Mouse (Mus musculus) c-Kit-positive CD71-positive TER-119-positive erythroid progenitor cells, embryonic 14.5 days (primary cell): ENCODE data around the gene Rgs12.
A peak's percentile ranks its signal among the peaks of the same experiment; 100 is the strongest.

ENCODE experiments used
- DNase-seq: peaks from one replicate; pipeline ENCODE4 v3.0.0-alpha.2; 2013; ENCODE audit warnings: low spot score

The Rgs12 gene

GRCm38 (mm10) chr5:34931516-34932457 lies 17.5 kb upstream of the Rgs12 start:
- no peak for DNase-seq

GRCm38 (mm10) chr5:34932458-34932806 lies 16.8 kb upstream of the Rgs12 start:
- no peak for DNase-seq

GRCm38 (mm10) chr5:34933461-34933860 lies 15.8 kb upstream of the Rgs12 start:
- no peak for DNase-seq

- no peak for DNase-seq
Measured at GRCm38 (mm10) chr5:34941710-34942470, 7.4 kb upstream of the Rgs12 start.

GRCm38 (mm10) chr5:34943428-34943827 lies 5.8 kb upstream of the Rgs12 start:
- DNase-seq = no peak

GRCm38 (mm10) chr5:34949769-34950211 lies 545 bp downstream of the Rgs12 start:
- DNase-seq = no peak

GRCm38 (mm10) chr5:34950486-34951160 lies 1.4 kb downstream of the Rgs12 start:
- no peak for DNase-seq

GRCm38 (mm10) chr5:34951161-34951834 lies 2.1 kb downstream of the Rgs12 start:
- no peak for DNase-seq

GRCm38 (mm10) chr5:34954508-34954907 lies 5.3 kb downstream of the Rgs12 start:
- DNase-seq = no peak

GRCm38 (mm10) chr5:34955630-34956029 lies 6.4 kb downstream of the Rgs12 start:
- no peak for DNase-seq

- no peak for DNase-seq
Measured at GRCm38 (mm10) chr5:34956151-34956550, 6.9 kb downstream of the Rgs12 start.

GRCm38 (mm10) chr5:34957015-34957414 lies 7.8 kb downstream of the Rgs12 start:
- no peak for DNase-seq

GRCm38 (mm10) chr5:34960021-34960420 lies 10.8 kb downstream of the Rgs12 start:
- peak; percentile 90 for DNase-seq

- no peak for DNase-seq
Measured at GRCm38 (mm10) chr5:34965531-34965930, 16.3 kb downstream of the Rgs12 start.

GRCm38 (mm10) chr5:34968386-34968785 lies 19.1 kb downstream of the Rgs12 start:
- DNase-seq = no peak

GRCm38 (mm10) chr5:34972471-34972870 lies 23.2 kb downstream of the Rgs12 start:
- no peak for DNase-seq

GRCm38 (mm10) chr5:34973560-34974317 lies 24.5 kb downstream of the Rgs12 start:
- DNase-seq = no peak

- DNase-seq = peak; percentile 84
Measured at GRCm38 (mm10) chr5:34974773-34975443, 25.7 kb downstream of the Rgs12 start.

GRCm38 (mm10) chr5:34976540-34977292 lies 27.5 kb downstream of the Rgs12 start:
- no peak for DNase-seq

GRCm38 (mm10) chr5:34980099-34980498 lies 30.9 kb downstream of the Rgs12 start:
- DNase-seq = no peak
